Mouse (Mus musculus): ENCODE measurements around the gene Xndc1.

DNA sequence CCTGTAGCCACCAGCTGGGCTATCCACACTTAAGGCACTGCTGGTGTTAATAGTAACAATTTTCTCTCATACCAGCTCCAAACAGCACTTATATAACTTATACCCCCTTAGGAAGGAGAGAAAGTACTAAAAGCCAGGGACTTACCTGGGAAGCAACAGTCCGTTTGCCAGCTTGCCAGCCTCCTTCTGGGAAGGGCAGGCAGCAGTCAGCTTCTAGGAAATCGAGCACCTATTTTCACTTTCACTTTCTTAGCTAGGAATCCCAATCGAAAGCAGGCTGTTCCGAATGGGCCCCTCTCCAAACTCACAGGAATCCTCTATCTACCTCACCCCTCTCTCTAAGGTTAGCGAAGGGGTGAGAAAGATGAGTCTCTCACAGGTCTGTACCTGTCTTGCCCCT lies 47.9 kb upstream of the Xndc1 start:
- TF ChIP-seq POLR2A (IDR thresholded peaks at IDR 0.05; ENCODE audit: borderline replicate concordance, low read depth, low read length) (no peak), CTCF (IDR thresholded peaks at IDR 0.05; ENCODE audit: low read depth, low read length) (no peak)
